Mouse (Mus musculus): ENCODE measurements around the gene Sema4d.

DNA sequence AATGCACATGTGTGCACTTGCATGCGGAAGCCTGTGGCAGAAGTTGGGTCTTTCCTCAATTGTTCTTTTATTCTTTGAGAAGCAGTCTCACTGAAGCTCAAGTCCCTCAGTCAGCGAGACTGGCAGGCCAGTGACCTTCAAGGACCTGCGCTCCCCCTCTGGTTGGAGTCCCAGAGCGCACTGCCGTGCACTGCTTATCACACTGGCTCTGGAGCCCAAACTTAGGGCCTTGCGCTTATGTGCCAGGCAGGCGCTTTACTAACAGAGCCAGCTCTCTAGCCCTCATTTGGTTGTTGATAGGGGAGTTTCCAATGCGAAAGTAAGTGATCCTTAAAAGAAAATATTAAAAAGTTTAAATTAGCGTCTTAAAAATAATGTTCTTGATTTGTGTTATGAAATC is 139.6 kb downstream of the Sema4d start:
- no peak for TF ChIP-seq CTCF (IDR thresholded peaks at IDR 0.05; ENCODE audit: low read depth)
- no peak for TF ChIP-seq EP300 (IDR thresholded peaks at IDR 0.05; ENCODE audit: low read depth)
